Mouse (Mus musculus) ovary, postnatal 36 days (tissue): ENCODE data around the gene Gm14295.
"Not testable (repeated sequence)": the region's sequence is repeated elsewhere in the genome, so short reads cannot be mapped to it uniquely, and the experiment has no call there.

ENCODE experiments used
- DNase-seq: peaks from one replicate; pipeline ENCODE4 v3.0.0; 2022; ENCODE audit warnings: low spot score, mixed read lengths

Gm14295 gene

DNA sequence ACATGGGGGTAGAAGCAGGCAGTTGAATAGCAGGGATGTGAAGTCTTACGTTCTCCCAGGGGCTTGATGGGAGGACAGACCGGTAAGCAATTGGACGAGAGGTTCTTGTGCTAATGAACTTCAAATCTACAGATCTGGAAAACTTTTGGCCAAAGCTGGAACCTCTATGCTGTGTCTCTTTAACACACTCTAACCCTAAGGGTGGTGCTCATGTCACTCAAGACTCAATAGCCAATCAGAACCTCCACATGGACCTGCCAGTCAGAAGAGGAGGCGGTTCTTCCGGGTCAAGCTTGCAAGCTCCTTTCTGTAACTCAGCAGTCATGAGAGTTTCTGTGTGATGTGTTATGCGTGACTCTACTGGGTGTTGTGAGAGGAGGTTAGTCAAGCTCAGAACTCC is at the start of gene Gm14295:
Gene Gm14295 (plus strand): TSS at position 301 of the 400 bp plus-strand sequence.
- not testable (repeated sequence) for DNase-seq

DNA sequence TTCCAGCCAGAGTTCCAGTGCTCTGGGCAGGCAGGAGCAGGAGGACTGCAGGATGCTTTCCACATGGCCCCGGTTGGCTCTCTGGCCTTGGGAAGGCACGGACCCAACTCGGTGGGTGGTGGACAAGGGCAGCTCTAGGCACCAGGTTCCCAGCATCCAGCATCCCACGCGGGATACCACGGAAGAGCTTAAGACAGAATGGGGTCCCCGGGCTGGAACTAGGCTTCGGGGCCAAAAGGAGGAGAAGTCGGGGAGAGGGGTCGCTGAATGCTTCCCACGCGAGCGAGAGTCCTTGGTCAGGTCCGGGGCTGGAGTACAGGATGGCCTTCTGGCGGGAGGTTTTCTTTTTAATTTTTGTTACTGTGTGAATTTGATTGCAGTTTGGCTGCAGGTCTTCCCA is 373 bp downstream of the Gm14295 start:
- not testable (repeated sequence) for DNase-seq

DNA sequence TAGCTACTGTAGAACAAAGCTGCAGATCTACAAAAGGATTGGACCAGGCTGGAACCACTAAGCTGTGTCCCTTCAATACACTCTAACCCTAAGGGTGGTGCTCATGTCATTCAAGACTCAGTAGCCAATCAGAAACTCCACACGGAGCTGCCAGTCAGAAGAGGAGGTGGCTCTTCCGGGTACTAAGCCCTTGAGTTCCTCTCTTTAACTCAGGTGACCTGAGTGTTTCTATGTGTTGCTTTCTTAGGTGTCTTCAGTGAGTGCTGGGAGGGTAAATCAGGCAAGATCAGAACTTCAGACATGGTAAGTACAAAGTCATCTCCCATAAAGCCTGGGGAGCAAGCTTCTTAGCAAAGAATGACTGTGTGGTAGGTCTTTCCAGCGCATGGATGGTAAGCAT is 32.4 kb downstream of the Gm14295 start, which contains the start of gene Gm14408:
Gene Gm14408 (plus strand): TSS at position 301 of the 400 bp plus-strand sequence.
- not testable (repeated sequence) for DNase-seq
